Mouse (Mus musculus): ENCODE results near the gene Gm10642. TPM values are rescaled to one million over a fixed set of nuclear protein-coding genes. Genes with fewer than 3 reads are reported as not detected.

Gm10642 gene
- total RNA-seq, 2 experiments from 2014 or later = 0.84 to 1.3 TPM

GRCm38 (mm10) chr9:70671772-70672579 is 15.9 kb downstream of the Gm10642 start:
- peak in 1 of 2 experiments; percentile 31 for DNase-seq (ENCODE audit: low spot score in 2 of 2)

DNA sequence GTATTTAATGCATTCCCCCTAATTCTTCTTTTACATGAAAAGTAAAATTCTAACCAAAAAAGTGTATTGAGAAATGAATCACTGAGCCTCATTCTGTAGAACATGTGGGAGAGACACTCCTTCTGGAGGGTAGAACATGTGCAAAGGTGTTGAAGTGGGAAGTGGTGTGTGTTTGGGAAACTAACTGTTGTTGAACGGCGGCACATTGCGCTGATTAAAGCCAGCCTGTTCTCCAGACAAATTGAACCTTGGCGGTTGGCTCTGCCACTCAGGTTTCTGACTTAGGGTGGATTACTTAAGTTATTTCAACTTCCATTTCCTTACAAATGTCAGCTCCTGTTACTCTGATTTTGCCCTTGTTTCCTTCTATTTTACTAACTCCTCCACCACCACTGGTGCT is 17.6 kb downstream of the Gm10642 start:
- DNase-seq (ENCODE audit: low spot score in 2 of 2) = no peak

GRCm38 (mm10) chr9:70675117-70675516 is 19.1 kb downstream of the Gm10642 start:
- no peak for DNase-seq (ENCODE audit: low spot score in 2 of 2)

DNA sequence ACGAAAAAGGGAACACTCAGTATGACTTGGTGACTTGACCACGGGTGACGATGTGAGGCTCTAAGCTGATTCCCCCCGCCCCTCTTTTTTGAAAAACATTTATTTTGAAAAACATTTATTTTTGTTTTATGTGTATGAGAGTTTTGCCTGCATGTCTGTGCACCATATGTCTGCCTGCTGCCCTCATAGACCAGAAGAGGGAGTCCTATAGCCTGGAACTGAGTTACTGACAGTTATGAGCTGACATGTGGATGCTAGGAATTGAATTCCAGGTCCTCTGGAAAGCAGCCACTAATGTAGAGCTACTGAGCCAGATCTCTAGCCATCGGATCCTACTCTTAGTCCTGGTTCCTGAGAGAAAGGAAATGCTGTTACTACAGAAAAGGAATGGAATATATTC is 19.9 kb downstream of the Gm10642 start:
- no peak for DNase-seq (ENCODE audit: low spot score in 2 of 2)

DNA sequence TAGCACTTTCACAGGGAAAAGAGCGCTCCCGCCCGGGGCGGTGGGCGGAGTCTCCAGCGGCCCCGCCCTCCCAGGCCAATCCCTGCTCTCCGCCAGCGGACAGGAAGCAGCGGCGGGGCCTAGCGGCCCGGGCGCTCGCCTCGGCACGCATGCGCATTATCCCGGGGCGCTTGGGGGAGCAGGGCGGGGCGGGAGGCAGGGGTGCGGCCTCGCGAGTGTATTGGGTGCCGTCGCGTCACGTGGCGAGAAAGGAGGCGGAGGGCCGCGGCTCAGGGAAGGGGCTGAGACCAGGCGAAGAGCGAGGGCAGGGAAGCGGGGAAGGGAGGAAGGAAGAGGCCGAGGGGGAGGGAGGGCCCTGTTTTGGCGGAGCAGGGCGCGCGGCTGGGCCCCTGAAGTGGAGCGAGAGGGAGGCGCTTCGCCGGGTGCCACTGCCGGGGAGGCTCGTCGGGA is 22.7 kb downstream of the Gm10642 start, which contains the start of gene Adam10:
Gene Adam10 (plus strand): TSS at position 316 of the 450 bp plus-strand sequence.
- DNase-seq (ENCODE audit: low spot score in 2 of 2) = peak; percentile 98

- peak; percentile 9 to 14 for DNase-seq (ENCODE audit: low spot score in 2 of 2)
Observed at GRCm38 (mm10) chr9:70679132-70680091, 23.4 kb downstream of the Gm10642 start.

GRCm38 (mm10) chr9:70682202-70682601 is 26.2 kb downstream of the Gm10642 start:
- no peak for DNase-seq (ENCODE audit: low spot score in 2 of 2)

GRCm38 (mm10) chr9:70688301-70688968 is 32.4 kb downstream of the Gm10642 start:
- DNase-seq (ENCODE audit: low spot score in 2 of 2) = no peak

DNA sequence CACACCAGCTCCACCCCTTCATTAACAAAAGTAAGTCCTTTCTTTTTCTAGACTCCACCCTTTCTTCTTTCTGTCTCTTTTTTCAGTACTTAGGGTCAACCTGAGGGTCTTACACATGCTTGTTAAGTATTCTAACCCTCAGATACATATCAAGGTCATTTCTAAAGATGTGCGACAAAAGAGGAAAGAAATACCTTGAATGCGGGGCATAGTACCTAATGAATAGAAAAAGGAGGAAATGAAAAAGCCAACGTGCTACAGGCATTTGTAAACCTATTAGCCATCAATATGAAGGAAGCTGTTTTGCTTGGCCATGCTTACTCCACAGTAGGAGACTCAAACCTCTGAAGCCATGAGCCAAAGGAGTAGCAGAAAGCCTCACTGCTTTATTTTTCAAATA is 33.9 kb downstream of the Gm10642 start:
- no peak for DNase-seq (ENCODE audit: low spot score in 2 of 2)

- no peak for DNase-seq (ENCODE audit: low spot score in 2 of 2)
Observed at GRCm38 (mm10) chr9:70690579-70690978, 34.5 kb downstream of the Gm10642 start.

GRCm38 (mm10) chr9:70691772-70692693 is 36.0 kb downstream of the Gm10642 start:
- DNase-seq (ENCODE audit: low spot score in 2 of 2) = no peak

- DNase-seq (ENCODE audit: low spot score in 2 of 2) = no peak
Observed at GRCm38 (mm10) chr9:70695723-70696122, 39.7 kb downstream of the Gm10642 start.

- no peak for DNase-seq (ENCODE audit: low spot score in 2 of 2)
Observed at GRCm38 (mm10) chr9:70698090-70698489, 42.0 kb downstream of the Gm10642 start.

GRCm38 (mm10) chr9:70703597-70704203 is 47.6 kb downstream of the Gm10642 start:
- DNase-seq (ENCODE audit: low spot score in 2 of 2) = no peak

DNA sequence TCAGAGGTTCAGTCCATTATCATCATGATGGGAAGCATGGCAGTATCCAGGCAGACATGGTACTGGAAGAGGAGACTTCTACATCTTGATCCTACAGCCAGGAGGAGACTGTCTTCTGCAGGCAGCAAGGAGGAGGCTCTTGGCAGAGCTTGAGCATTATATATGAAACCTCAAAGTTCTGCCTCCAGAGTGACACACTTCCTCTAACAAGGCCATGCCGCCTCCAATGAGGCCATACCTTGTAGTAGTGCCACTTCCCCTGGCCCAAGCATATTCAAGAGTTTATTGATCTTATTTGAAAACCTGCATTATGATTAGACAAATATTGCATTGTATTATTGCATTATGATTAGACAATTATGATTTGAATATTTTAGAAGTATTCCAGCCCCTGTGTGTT is 50.4 kb downstream of the Gm10642 start:
- no peak for DNase-seq (ENCODE audit: low spot score in 2 of 2)

Measured in layer of hippocampus, adult 18-20 months (tissue).